Mouse (Mus musculus): ENCODE measurements around the gene Gm20388. TPM values are rescaled to one million over a fixed set of nuclear protein-coding genes. Genes with fewer than 3 reads are reported as not detected.

Gene Gm20388
- polyA plus RNA-seq, 1 experiment from 2014 or later: not detected

DNA sequence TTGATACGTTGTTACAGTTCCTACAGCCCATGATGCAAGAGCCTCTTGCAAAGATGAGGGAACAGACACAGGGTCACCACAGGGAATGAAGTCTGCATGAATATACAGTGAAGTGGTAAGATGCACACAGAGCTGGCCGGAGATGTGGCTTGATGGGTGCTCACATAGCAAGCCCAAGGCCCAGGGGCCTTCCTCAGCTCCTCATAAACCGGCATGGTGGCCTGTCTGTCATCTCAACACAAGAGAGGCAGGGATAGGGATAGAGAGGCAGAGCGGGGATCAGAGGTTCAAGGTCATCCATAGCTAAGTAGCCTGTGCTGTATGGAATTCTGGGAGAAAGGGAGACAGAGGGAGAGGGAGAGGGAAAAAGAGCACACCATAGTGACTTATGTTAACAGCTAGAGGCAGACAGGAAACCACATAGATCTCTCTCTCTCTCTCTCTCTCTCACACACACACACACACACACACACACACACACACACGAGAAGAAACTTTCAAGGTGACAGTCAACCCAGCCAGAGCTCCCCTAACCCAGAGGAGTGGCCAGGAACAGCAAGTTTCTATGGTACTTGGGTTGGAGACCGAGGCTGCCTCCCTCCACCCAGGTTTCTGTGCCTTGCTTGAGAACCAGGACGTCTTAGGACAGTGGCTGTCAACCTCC is 493.1 kb downstream of the Gm20388 start:
- ATAC-seq (replicated peaks; ENCODE audit: insufficient number of reproducible peaks, insufficient read depth, low FRiP score, low read depth): no peak
- H3K36me3 ChIP-seq: no peaks in the 10 kb centered on the region
- H3K9me3 ChIP-seq (replicated peaks): no peaks in the 10 kb centered on the region
- H3K27me3 ChIP-seq: no peaks in the 10 kb centered on the region
- no peak overlapping the region for H3K9ac ChIP-seq
- WGBS: 75% methylated on average over 7 of the region's 7 CpGs
- H3K4me2 ChIP-seq: no peak overlapping the region
- peaks cover 25% of the 10 kb centered on the region for H3K4me1 ChIP-seq (replicated peaks)
- no peak overlapping the region for H3K27ac ChIP-seq
- no peak overlapping the region for H3K4me3 ChIP-seq

DNA sequence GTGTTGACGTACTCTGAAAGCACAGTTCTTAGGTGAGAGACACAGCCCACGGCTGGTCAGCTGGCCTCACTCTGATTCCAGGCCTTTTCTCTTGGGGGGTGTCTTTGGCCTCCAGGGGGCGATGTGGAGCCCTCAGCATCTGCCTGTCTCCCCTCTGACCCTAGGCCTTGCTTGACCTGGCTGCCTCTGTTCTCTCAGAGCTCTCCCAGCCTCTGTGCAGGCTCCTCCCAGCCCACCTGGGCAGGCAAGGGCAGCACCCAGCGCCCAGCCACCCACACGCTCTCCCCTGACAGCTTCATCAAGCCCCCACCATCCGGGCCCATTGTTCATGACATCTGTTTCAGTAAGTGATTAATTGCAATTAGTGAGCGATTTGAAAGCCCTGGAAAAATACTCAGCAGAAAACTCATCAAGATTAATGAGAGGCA is 494.0 kb downstream of the Gm20388 start:
- Histone ChIP-seq H3K4me3 (no peak overlapping the region), H3K9ac (no peak overlapping the region), H3K27ac (no peak overlapping the region), H3K36me3 (no peaks in the 10 kb centered on the region), H3K27me3 (peaks cover 5% of the 10 kb centered on the region; the same call in 1 of the 2 replicates), H3K9me3 (replicated peaks) (no peaks in the 10 kb centered on the region), H3K4me2 (no peak overlapping the region), H3K4me1 (replicated peaks) (peaks cover 29% of the 10 kb centered on the region)
- ATAC-seq (replicated peaks; ENCODE audit: insufficient number of reproducible peaks, insufficient read depth, low FRiP score, low read depth): no peak
- 67% methylated on average over 7 of the region's 7 CpGs for WGBS

DNA sequence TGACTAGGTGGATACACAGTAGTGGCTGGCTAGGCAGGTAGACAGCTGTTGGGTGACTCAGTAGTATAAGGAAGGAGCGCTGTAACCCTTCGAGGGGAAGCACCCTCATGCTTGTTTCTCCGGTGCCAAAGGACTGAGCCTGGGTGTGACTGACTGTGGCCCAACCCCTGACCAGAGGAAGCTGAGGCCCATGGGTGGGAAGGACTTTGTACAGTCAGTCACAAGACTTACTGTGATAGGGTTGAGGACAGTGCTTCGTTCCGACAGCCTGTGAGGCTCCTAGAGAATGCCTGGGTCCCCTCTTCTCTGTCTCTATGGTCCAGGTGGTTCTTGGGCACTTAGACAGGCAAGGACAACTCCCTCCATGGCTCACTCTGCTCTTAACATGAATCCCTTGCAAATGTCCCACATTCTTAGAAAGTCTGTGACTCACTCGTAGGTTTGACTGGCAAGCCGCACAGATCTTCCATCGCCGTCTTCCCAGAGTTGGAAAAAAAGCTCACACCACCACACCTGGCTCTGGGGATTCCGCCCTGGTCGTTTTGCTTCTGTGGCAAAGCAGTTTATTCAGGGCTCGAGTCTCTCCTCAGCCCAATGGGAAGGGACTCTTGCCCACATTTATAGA is 495.5 kb downstream of the Gm20388 start:
- Histone ChIP-seq H3K4me3 (no peak overlapping the region), H3K4me2 (no peak overlapping the region), H3K4me1 (replicated peaks) (peaks cover 29% of the 10 kb centered on the region), H3K27ac (no peak overlapping the region), H3K27me3 (peaks cover 9% of the 10 kb centered on the region; the same call in 1 of the 2 replicates), H3K9ac (no peak overlapping the region), H3K36me3 (no peaks in the 10 kb centered on the region), H3K9me3 (replicated peaks) (no peaks in the 10 kb centered on the region)
- ATAC-seq (replicated peaks; ENCODE audit: insufficient number of reproducible peaks, insufficient read depth, low FRiP score, low read depth): no peak
- 91% methylated on average over 12 of the region's 12 CpGs for WGBS

DNA sequence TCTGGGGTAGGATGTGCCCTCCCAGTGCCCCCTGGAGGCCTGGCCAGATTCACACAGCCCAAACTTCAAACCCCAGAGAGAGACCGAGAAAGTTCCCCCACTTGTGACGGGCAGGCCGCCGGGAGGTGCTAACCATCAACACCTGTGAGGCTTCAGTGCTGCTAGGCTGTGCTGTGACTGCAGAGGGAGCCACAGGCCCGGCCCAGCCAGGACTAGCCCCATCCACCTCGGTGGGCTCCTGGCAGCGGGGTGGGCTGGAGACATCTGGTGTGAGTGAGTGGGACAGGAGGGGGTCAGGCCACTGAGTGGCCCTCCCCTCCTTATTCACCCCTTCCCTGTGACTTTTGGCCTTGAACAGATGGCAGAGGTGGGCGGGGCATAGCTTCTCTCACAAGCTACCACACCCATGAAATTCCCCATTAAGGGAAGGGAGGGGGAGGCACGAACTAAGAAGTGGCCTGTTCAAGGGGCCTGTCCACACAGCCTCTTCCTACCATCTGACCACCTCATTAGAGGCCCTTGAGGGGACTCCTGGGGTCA is 497.1 kb downstream of the Gm20388 start:
- Histone ChIP-seq H3K9ac (no peak overlapping the region), H3K36me3 (no peaks in the 10 kb centered on the region), H3K4me1 (replicated peaks) (peaks cover 37% of the 10 kb centered on the region), H3K4me3 (no peak overlapping the region), H3K27me3 (peaks cover 10% of the 10 kb centered on the region; the same call in 1 of the 2 replicates), H3K4me2 (no peak overlapping the region; the same call in 1 of the 2 replicates), H3K27ac (no peak overlapping the region), H3K9me3 (replicated peaks) (no peaks in the 10 kb centered on the region)
- peak; percentile 23; the same call in 1 of the 2 replicates for ATAC-seq (replicated peaks; ENCODE audit: insufficient number of reproducible peaks, insufficient read depth, low FRiP score, low read depth)
- WGBS: 18% methylated on average over 9 of the region's 9 CpGs

DNA sequence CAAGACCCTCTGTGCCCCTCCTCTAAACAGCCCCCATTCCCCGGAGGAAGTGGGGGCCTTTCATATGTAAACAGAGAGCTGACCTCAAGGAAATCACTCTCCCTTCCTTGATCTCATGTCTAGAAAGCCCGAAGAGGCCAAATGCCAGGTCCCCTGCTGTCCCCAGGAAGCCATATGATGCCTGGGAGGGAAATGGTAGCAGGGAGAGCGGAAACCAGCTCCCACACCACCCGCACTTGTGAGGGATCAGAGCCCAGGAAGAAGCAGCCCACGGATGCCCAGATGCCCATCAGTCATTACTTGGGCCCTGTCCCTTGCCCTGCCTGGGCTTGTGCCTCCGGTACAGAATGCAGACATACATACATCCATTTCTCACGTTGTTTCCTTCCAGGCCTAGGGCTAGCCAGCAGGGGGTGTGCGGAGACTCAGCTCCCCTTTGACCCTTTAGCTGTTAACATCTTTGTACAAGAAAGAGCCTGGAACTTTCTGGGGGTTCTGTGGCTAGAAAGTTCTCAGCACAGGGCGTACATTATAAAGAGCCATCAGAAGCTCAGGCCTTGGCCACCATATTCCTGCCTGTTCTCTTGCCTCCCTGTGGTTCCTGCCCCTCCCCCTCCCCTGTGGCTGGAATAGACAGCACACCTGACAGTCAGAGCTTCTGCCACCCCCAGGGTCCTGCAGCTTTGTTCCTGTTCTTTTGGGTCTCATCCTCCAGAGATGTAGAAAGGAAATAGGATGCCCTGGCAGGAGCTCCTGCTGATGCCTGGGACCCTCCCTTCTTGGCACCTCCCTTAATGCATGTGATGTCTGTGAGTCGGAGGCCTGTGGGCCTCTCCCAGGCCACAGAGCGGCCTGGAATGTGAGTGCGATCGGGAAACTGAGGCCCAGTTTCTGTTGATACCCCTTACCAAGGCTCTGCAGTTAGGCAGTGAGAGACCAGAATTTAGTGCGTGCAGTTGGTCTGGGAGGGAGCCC is 497.9 kb downstream of the Gm20388 start:
- WGBS: 49% methylated on average over 14 of the region's 14 CpGs
- H3K27me3 ChIP-seq: peaks cover 10% of the 10 kb centered on the region; the same call in 1 of the 2 replicates
- no peak overlapping the region for H3K9ac ChIP-seq
- no peak overlapping the region for H3K4me3 ChIP-seq
- H3K36me3 ChIP-seq: no peaks in the 10 kb centered on the region
- no peaks in the 10 kb centered on the region for H3K9me3 ChIP-seq (replicated peaks)
- no peak for ATAC-seq (replicated peaks; ENCODE audit: insufficient number of reproducible peaks, insufficient read depth, low FRiP score, low read depth)
- H3K4me2 ChIP-seq: no peak overlapping the region; the same call in 1 of the 2 replicates
- H3K27ac ChIP-seq: no peak overlapping the region
- H3K4me1 ChIP-seq (replicated peaks): peaks cover 41% of the 10 kb centered on the region

DNA sequence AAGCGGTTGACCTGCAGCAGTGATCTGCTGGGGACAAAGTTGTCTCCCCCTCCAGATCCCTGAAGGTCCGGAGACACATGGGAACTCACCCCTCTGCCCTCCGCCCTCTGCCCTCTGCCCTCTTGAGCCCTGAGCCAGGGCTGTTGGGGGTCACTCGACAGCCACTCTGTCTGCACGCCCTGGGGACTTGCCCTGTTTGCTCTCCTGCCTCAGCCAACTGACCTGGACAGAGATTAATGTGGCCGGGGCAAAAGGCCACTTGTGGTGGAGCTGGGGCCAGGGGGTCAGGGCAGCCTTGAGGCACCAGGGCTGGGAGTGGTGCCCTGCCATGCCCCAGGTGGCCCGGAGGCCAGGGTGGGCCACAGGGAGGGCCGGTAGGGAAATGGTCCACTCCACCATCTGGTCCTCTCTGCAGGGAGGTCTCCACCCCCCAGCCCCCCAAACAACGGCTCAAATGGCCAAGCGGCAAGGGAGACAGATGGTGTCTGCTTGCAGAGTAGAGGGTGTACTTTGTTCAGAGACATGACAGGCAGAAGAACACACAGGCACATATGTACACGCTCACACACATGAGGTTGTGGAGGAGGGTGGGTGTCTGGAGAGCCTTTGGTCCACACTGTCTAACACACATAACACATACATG is 498.9 kb downstream of the Gm20388 start:
- Histone ChIP-seq H3K27ac (no peak overlapping the region), H3K9me3 (replicated peaks) (no peaks in the 10 kb centered on the region), H3K4me2 (no peak overlapping the region), H3K4me3 (no peak overlapping the region), H3K4me1 (replicated peaks) (peaks cover 43% of the 10 kb centered on the region), H3K36me3 (no peaks in the 10 kb centered on the region), H3K9ac (no peak overlapping the region), H3K27me3 (peaks cover 10% of the 10 kb centered on the region; the same call in 1 of the 2 replicates)
- ATAC-seq (replicated peaks; ENCODE audit: insufficient number of reproducible peaks, insufficient read depth, low FRiP score, low read depth): no peak
- 62% methylated on average over 11 of the region's 11 CpGs for WGBS

DNA sequence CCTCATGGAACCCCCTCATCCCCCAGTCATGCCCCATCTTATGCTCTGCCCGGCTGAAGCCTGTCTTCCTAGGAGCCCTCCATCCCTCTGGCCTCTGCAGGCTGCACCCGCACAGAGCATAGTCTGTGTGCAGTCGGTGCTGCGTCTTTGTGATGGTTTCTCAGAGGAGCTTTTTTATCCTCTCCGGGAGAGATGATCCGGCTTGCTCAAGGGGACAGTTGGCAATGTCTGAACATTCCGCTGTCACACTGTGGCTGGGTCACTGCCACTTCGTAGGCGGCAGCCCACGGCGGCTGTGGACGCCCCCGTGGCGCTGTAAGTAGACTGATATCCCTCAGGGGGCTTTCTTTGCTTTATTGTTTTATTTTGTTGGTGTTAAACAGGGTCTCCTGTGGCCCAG is 500.4 kb downstream of the Gm20388 start:
- no peak for ATAC-seq (replicated peaks; ENCODE audit: insufficient number of reproducible peaks, insufficient read depth, low FRiP score, low read depth)
- H3K4me1 ChIP-seq (replicated peaks): peaks cover 48% of the 10 kb centered on the region
- H3K9me3 ChIP-seq (replicated peaks): no peaks in the 10 kb centered on the region
- no peak overlapping the region for H3K9ac ChIP-seq
- peaks cover 10% of the 10 kb centered on the region; the same call in 1 of the 2 replicates for H3K27me3 ChIP-seq
- no peak overlapping the region for H3K27ac ChIP-seq
- WGBS: 83% methylated on average over 14 of the region's 14 CpGs
- no peak overlapping the region for H3K4me3 ChIP-seq
- H3K4me2 ChIP-seq: no peak overlapping the region
- H3K36me3 ChIP-seq: no peaks in the 10 kb centered on the region

DNA sequence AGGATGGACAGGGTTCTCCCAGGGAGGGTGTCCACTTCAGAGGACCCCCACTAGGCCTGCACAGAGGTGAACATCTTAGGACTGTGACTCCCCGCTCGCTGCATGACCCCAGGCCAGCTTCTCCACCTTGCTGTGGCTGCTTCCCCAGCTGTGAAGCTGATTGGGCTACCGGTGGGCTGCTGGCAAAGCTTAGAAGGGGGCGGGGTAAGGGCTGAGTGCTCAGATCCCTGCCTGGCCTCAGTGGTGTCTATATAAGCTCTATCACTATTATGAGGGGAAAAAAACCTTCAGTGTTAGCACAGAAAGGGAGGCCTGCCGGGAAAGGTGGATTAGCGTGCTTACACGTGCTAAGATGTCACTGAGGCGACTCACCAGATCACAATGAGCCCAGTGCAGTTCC is 501.2 kb downstream of the Gm20388 start:
- no peak for ATAC-seq (replicated peaks; ENCODE audit: insufficient number of reproducible peaks, insufficient read depth, low FRiP score, low read depth)
- H3K27ac ChIP-seq: no peak overlapping the region
- peaks cover 56% of the 10 kb centered on the region for H3K4me1 ChIP-seq (replicated peaks)
- no peaks in the 10 kb centered on the region for H3K9me3 ChIP-seq (replicated peaks)
- H3K9ac ChIP-seq: no peak overlapping the region
- WGBS: 49% methylated on average over 8 of the region's 8 CpGs
- H3K4me2 ChIP-seq: no peak overlapping the region
- H3K27me3 ChIP-seq: peaks cover 10% of the 10 kb centered on the region; the same call in 1 of the 2 replicates
- no peaks in the 10 kb centered on the region for H3K36me3 ChIP-seq
- H3K4me3 ChIP-seq: no peak overlapping the region

DNA sequence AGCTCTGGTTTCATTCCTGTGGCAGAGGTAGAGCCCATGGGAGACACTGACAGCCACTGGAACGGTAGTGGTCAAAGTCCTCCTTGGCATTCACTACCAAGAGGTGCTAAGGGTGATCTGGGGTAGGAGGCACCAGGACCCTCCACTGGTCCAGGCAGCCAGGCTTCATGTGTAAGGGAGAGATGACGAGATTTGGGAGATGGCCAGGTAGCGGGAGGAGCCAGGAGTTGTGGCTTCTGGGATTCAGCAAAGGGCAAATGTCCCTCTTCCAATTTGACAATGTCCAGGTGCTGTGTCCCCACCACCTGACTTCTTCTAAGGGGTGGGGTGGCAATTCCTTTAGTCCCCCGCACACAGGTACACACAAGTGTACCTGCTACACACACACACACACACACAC is 501.7 kb downstream of the Gm20388 start:
- 85% methylated on average over 4 of the region's 4 CpGs for WGBS
- H3K36me3 ChIP-seq: no peaks in the 10 kb centered on the region
- no peak overlapping the region for H3K4me2 ChIP-seq
- H3K4me1 ChIP-seq (replicated peaks): peaks cover 56% of the 10 kb centered on the region
- ATAC-seq (replicated peaks; ENCODE audit: insufficient number of reproducible peaks, insufficient read depth, low FRiP score, low read depth): no peak
- H3K9me3 ChIP-seq (replicated peaks): no peaks in the 10 kb centered on the region
- no peak overlapping the region for H3K27ac ChIP-seq
- no peak overlapping the region for H3K9ac ChIP-seq
- H3K4me3 ChIP-seq: no peak overlapping the region
- peaks cover 10% of the 10 kb centered on the region; the same call in 1 of the 2 replicates for H3K27me3 ChIP-seq

DNA sequence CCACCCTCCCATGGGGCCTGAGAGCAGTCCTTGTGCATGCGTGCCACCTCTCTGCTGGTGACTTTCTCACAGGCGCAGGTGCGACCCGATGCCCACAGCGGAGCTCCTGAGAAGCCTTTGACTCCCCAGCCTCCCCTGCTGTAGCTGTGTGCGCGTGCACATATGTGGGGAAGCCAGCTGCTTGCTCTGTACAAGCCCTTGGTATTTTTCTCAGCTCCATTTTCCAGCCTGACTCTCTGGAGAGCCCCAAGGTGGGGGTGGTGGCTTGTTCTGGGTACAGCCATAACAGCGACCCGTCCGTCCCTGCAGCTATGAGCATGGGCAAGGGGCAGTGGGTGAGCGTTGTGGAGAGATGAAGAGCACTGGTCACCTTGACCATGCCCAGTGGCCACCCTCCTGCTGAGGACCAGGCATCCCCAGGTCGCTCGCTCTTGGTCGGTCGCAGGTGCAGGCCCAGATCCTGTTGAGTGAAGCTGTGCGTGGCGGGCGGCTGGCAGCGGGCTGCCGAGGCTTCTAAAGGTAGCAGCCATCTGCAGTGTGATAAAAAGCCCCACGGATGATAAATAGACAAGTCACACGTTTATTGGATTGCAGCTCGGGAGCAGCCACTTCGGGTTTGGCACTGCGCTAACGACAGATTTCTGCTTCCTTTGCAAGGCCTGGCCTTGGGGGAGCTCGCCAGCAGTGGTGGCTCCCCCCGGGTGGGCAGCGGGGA is 502.4 kb downstream of the Gm20388 start:
- Histone ChIP-seq H3K9me3 (replicated peaks) (no peaks in the 10 kb centered on the region), H3K4me1 (replicated peaks) (peaks cover 56% of the 10 kb centered on the region), H3K4me2 (no peak overlapping the region), H3K9ac (no peak overlapping the region), H3K27me3 (peaks cover 10% of the 10 kb centered on the region; the same call in 1 of the 2 replicates), H3K36me3 (no peaks in the 10 kb centered on the region), H3K27ac (no peak overlapping the region), H3K4me3 (no peak overlapping the region)
- WGBS: 78% methylated on average over 29 of the region's 29 CpGs
- no peak for ATAC-seq (replicated peaks; ENCODE audit: insufficient number of reproducible peaks, insufficient read depth, low FRiP score, low read depth)
